Mouse (Mus musculus) brown adipose tissue, adult 24 weeks (tissue): ENCODE measurements around the gene B130006D01Rik. TPM values are rescaled to one million over a fixed set of nuclear protein-coding genes. Genes with fewer than 3 reads are reported as not detected.
A peak's percentile ranks its signal among the peaks of the same experiment; 100 is the strongest.

Experiments used
- H3K27ac ChIP-seq: fragments of 200-500 bp; replicated peaks from 2 replicates; pipeline ENCODE4 v1.5.1; 2012; ENCODE audit warnings: low read depth, mild to moderate bottlenecking, low read length
- H3K4me1 ChIP-seq: fragments of 200-500 bp; 2 replicates; pipeline ENCODE4 v1.6.1; 2012; ENCODE audit warnings: low read length, mixed read lengths; ENCODE audit not compliant: control insufficient read depth, insufficient read depth, insufficient read length
- H3K4me3 ChIP-seq: fragments of 200-500 bp; 2 replicates; pipeline ENCODE4 v1.5.1; 2012; ENCODE audit warnings: low read depth, mild to moderate bottlenecking, low read length, moderate library complexity; ENCODE audit not compliant: insufficient read depth
- polyA plus RNA-seq: library from polyadenylated mRNA; stranded (reverse); fragments of >200 nt; gene quantifications from 2 replicates; pipeline ENCODE4 v1.2.4, GENCODE M21; 2012; ENCODE audit not compliant: missing spikeins, insufficient read depth, insufficient read length

The B130006D01Rik gene
- polyA plus RNA-seq = not detected in 2 replicates

GRCm38 (mm10) chr11:95723287-95723686 lies at the start of gene B130006D01Rik:
TSS of gene B130006D01Rik (plus strand) at chr11:95723587.
- Histone ChIP-seq H3K27ac (no peak within 1 kb of the TSS), H3K4me3 (no peak within 1 kb of the TSS), H3K4me1 (no peaks in the 10 kb centered on the region)

- Histone ChIP-seq H3K4me1 (no peaks in the 10 kb centered on the region), H3K4me3 (no peak overlapping the region)
These were observed 47.9 kb upstream of the B130006D01Rik start for GRCm38 (mm10) chr11:95675498-95675897.

GRCm38 (mm10) chr11:95676307-95676706 lies 47.1 kb upstream of the B130006D01Rik start:
- H3K27ac ChIP-seq = no peak overlapping the region
- no peaks in the 10 kb centered on the region for H3K4me1 ChIP-seq
- no peak overlapping the region for H3K4me3 ChIP-seq

More at GRCm38 (mm10) chr11:95675498-95675897, 47.9 kb upstream of the B130006D01Rik start:
- no peak overlapping the region for H3K27ac ChIP-seq

GRCm38 (mm10) chr11:95677925-95678701 lies 45.3 kb upstream of the B130006D01Rik start:
- H3K4me1 ChIP-seq = no peaks in the 10 kb centered on the region
- no peak overlapping the region for H3K27ac ChIP-seq
- no peak overlapping the region for H3K4me3 ChIP-seq

GRCm38 (mm10) chr11:95681995-95682601 lies 41.3 kb upstream of the B130006D01Rik start:
- H3K27ac ChIP-seq = no peak overlapping the region
- no peaks in the 10 kb centered on the region for H3K4me1 ChIP-seq
- no peak overlapping the region for H3K4me3 ChIP-seq

- Histone ChIP-seq H3K4me3 (no peak overlapping the region), H3K4me1 (no peaks in the 10 kb centered on the region; the same call in 1 of the 2 replicates), H3K27ac (no peak overlapping the region)
These were observed 40.4 kb upstream of the B130006D01Rik start for GRCm38 (mm10) chr11:95682946-95683345.

GRCm38 (mm10) chr11:95686031-95686430 lies 37.4 kb upstream of the B130006D01Rik start:
- no peak overlapping the region for H3K4me3 ChIP-seq
- H3K4me1 ChIP-seq = peaks cover 10% of the 10 kb centered on the region
- no peak overlapping the region for H3K27ac ChIP-seq

- no peak overlapping the region for H3K4me3 ChIP-seq
- peaks cover 10% of the 10 kb centered on the region for H3K4me1 ChIP-seq
- no peak overlapping the region for H3K27ac ChIP-seq
These were observed 36.2 kb upstream of the B130006D01Rik start for GRCm38 (mm10) chr11:95687084-95687656.

- Histone ChIP-seq H3K27ac (peak overlapping the region; percentile 81), H3K4me3 (peak overlapping the region; percentile 13)
These were observed 34.9 kb upstream of the B130006D01Rik start for GRCm38 (mm10) chr11:95688515-95688914.

GRCm38 (mm10) chr11:95688981-95689380 lies 34.4 kb upstream of the B130006D01Rik start:
- H3K4me1 ChIP-seq = peaks cover 10% of the 10 kb centered on the region
- H3K27ac ChIP-seq = peak overlapping the region; percentile 81
- peak overlapping the region; percentile 13 for H3K4me3 ChIP-seq

More at GRCm38 (mm10) chr11:95688515-95688914, 34.9 kb upstream of the B130006D01Rik start:
- peaks cover 10% of the 10 kb centered on the region for H3K4me1 ChIP-seq

GRCm38 (mm10) chr11:95689544-95689943 lies 33.8 kb upstream of the B130006D01Rik start:
- peaks cover 10% of the 10 kb centered on the region for H3K4me1 ChIP-seq
- no peak overlapping the region for H3K27ac ChIP-seq
- H3K4me3 ChIP-seq = no peak overlapping the region

- no peaks in the 10 kb centered on the region for H3K4me1 ChIP-seq
- H3K4me3 ChIP-seq = no peak overlapping the region
- H3K27ac ChIP-seq = no peak overlapping the region
These were observed 24.8 kb upstream of the B130006D01Rik start for GRCm38 (mm10) chr11:95698541-95698940.

GRCm38 (mm10) chr11:95700778-95701739 lies 22.3 kb upstream of the B130006D01Rik start:
- Histone ChIP-seq H3K27ac (no peak overlapping the region), H3K4me3 (no peak overlapping the region)

More at GRCm38 (mm10) chr11:95700778-95701739, 22.3 kb upstream of the B130006D01Rik start:
- H3K4me1 ChIP-seq = no peaks in the 10 kb centered on the region
